Comparison of ENCODE assay signal across 9 mouse cellular contexts in the genomic region with DNA sequence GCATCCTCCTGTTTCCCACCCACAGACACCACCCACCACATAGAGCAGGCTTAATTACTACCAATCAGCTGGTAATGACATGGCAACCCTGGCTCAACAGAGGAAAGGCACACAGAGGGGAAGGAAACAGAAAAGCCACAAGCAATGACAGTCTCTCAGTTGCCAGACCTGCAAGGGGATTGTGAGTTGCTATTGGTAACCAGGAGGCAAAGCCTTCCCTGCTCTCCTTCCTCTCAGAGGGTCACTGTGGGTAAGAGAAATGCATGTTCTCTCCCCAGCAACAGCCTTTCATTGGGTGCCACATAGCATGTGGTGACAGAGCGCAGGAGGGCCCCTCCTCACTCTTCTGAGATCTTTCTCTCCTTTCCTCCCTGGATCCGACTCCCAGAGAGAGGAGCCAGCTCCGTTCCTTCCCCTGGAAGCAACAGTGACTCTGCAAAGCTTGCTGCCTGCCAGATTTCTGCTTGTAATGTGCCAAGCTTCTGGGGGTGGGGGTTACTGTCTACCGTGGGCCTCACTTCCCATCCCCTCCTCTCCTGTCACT.
DNase-seq lines count a peak whose midpoint lies in the region; ATAC-seq lines count a peak whose summit lies in the region.
"Had no signal": no experiment of that assay in that cellular context is flagged by ENCODE, and none has a peak within 500 bp of the region (broad histone marks: within the 10 kb centered on the region; RNA-seq: fewer than 3 reads in every experiment).

No protein-coding gene starts in this region.

- H3K27ac ChIP-seq in hindbrain, embryonic 13.5 days = peak overlapping the region; percentile 66
- no peak overlapping the region for H3K27ac ChIP-seq in hindbrain, embryonic 11.5 days (ENCODE audit: low read depth, low read length)
- peak overlapping the region; percentile 44 for H3K27ac ChIP-seq in hindbrain, embryonic 15.5 days (replicated peaks)

- H3K36me3 ChIP-seq in hindbrain, embryonic 13.5 days = peaks cover 34% of the 10 kb centered on the region
- H3K36me3 ChIP-seq in hindbrain, embryonic 11.5 days (ENCODE audit: control insufficient read depth, insufficient read depth, low read length) = no peaks in the 10 kb centered on the region
- no peaks in the 10 kb centered on the region for H3K36me3 ChIP-seq in hindbrain, embryonic 15.5 days
- H3K36me3 ChIP-seq: G1E had no signal

- peak; percentile 81 for ATAC-seq in hindbrain, embryonic 13.5 days (ENCODE audit: low FRiP score)
- no peak for ATAC-seq in hindbrain, embryonic 11.5 days (ENCODE audit: low FRiP score)
- ATAC-seq in hindbrain, embryonic 15.5 days (ENCODE audit: low FRiP score, low read depth) = peak; percentile 90

- H3K4me1 ChIP-seq in hindbrain, embryonic 13.5 days (replicated peaks) = peaks cover 29% of the 10 kb centered on the region
- H3K4me1 ChIP-seq in hindbrain, embryonic 11.5 days (replicated peaks; ENCODE audit: control insufficient read depth, insufficient read depth, low read length) = no peaks in the 10 kb centered on the region
- H3K4me1 ChIP-seq in hindbrain, embryonic 15.5 days (replicated peaks) = peaks cover 30% of the 10 kb centered on the region

- DNase-seq in hindbrain, embryonic 11.5 days (ENCODE audit: low spot score) = no peak
- DNase-seq in cerebellum, adult 9-10 months = peak; percentile 54
- DNase-seq in lung, postnatal 36 days = peak; percentile 18
- no peak for DNase-seq in kidney, postnatal 36 days
- DNase-seq in yolk sac, embryonic 10.5 days (ENCODE audit: low spot score) = no peak
- DNase-seq in adrenal gland, postnatal 25 days = no peak

- WGBS in hindbrain, embryonic 13.5 days = 47% methylated on average over 4 of the region's 4 CpGs
- 77% methylated on average over 4 of the region's 4 CpGs for WGBS in hindbrain, embryonic 11.5 days
- WGBS in hindbrain, embryonic 15.5 days = 43% methylated on average over 4 of the region's 4 CpGs

- no peaks in the 10 kb centered on the region for H3K9me3 ChIP-seq in hindbrain, embryonic 13.5 days
- no peaks in the 10 kb centered on the region for H3K9me3 ChIP-seq in hindbrain, embryonic 11.5 days (ENCODE audit: control insufficient read depth, low read length)
- no peaks in the 10 kb centered on the region for H3K9me3 ChIP-seq in hindbrain, embryonic 15.5 days
- H3K9me3 ChIP-seq: G1E had no signal

- no peaks in the 10 kb centered on the region for H3K27me3 ChIP-seq in hindbrain, embryonic 13.5 days
- no peaks in the 10 kb centered on the region for H3K27me3 ChIP-seq in hindbrain, embryonic 11.5 days (ENCODE audit: control insufficient read depth, insufficient read depth, low read length)
- no peaks in the 10 kb centered on the region for H3K27me3 ChIP-seq in hindbrain, embryonic 15.5 days

- no peak overlapping the region for H3K9ac ChIP-seq in hindbrain, embryonic 13.5 days
- no peak overlapping the region for H3K9ac ChIP-seq in hindbrain, embryonic 11.5 days (ENCODE audit: low read depth, low read length)
- H3K9ac ChIP-seq in hindbrain, embryonic 15.5 days = no peak overlapping the region

- no peak overlapping the region for H3K4me2 ChIP-seq in hindbrain, embryonic 13.5 days
- H3K4me2 ChIP-seq in hindbrain, embryonic 11.5 days (replicated peaks; ENCODE audit: low read depth, low read length) = no peak overlapping the region
- no peak overlapping the region for H3K4me2 ChIP-seq in hindbrain, embryonic 15.5 days

- H3K4me3 ChIP-seq in hindbrain, embryonic 13.5 days = no peak overlapping the region
- H3K4me3 ChIP-seq in hindbrain, embryonic 11.5 days (ENCODE audit: low read depth, low read length) = no peak overlapping the region
- no peak overlapping the region for H3K4me3 ChIP-seq in hindbrain, embryonic 15.5 days

Comparison
In these comparisons a context has a peak if more than half of its experiments do, and no peak if none do; other contexts are left out.
1. DNase-seq: peak in cerebellum, adult 9-10 months (single experiment) and lung, postnatal 36 days (single experiment); none in hindbrain, embryonic 11.5 days (single experiment), kidney, postnatal 36 days (0 of 2), yolk sac, embryonic 10.5 days (single experiment) and adrenal gland, postnatal 25 days (single experiment).